Mouse (Mus musculus) lung, embryonic 16.5 days (tissue): ENCODE results near the gene Os9. TPM values are rescaled to one million over a fixed set of nuclear protein-coding genes. Genes with fewer than 3 reads are reported as not detected.

Experiments
- ATAC-seq: fragments of 200-750 bp; cut with Nextera tagmentation; 2 replicates; pipeline ENCODE4 v1.8.0; 2017; ENCODE audit warnings: low read depth, mild to moderate bottlenecking, moderate library complexity
- H3K27ac ChIP-seq: fragments of 300-500 bp; sonication (generic); 2 replicates; pipeline ENCODE4 v1.5.1; 2014; ENCODE audit warnings: mild to moderate bottlenecking, control low read depth, low read length
- H3K27me3 ChIP-seq: fragments of 300-500 bp; sonication (generic); 2 replicates; pipeline ENCODE4 v1.6.1; 2014; ENCODE audit warnings: low read depth, low read length, mixed read lengths; ENCODE audit not compliant: control insufficient read depth, insufficient read depth
- H3K36me3 ChIP-seq: fragments of 300-500 bp; sonication (generic); 2 replicates; pipeline ENCODE4 v1.6.1; 2014; ENCODE audit warnings: low read length; ENCODE audit not compliant: control insufficient read depth, insufficient read depth
- H3K4me1 ChIP-seq: fragments of 300-500 bp; sonication (generic); replicated peaks from 2 replicates; pipeline ENCODE4 v1.6.1; 2014; ENCODE audit warnings: low read length, mixed read lengths; ENCODE audit not compliant: control insufficient read depth, insufficient read depth
- H3K4me2 ChIP-seq: fragments of 300-500 bp; sonication (generic); 2 replicates; pipeline ENCODE4 v1.6.1; 2014; ENCODE audit warnings: low read depth, low read length, control low read depth
- H3K4me3 ChIP-seq: fragments of 300-500 bp; sonication (generic); 2 replicates; pipeline ENCODE4 v1.5.1; 2014; ENCODE audit warnings: mild to moderate bottlenecking, low read length, control low read depth
- H3K9ac ChIP-seq: fragments of 300-500 bp; sonication (generic); 2 replicates; pipeline ENCODE4 v1.6.1; 2014; ENCODE audit warnings: low read length, control low read depth
- H3K9me3 ChIP-seq: fragments of 300-500 bp; sonication (generic); 2 replicates; pipeline ENCODE4 v1.6.1; 2016; ENCODE audit warnings: low read length; ENCODE audit not compliant: control insufficient read depth
- WGBS: fragments of 180-500 bp; shearing (Covaris S2); extraction: QIAGEN DNeasy Blood & Tissue Kit; methylation state at CpG from one replicate; pipeline ENCODE4 v1.1.7; 2014; 5-methylcytosine and 5-hydroxymethylcytosine counted together
- polyA plus RNA-seq: library from polyadenylated mRNA; unstranded; fragments of >200 nt; fragmentation: Nextera tagmentation; extraction: Ambion mirVana; gene quantifications from 2 replicates; pipeline ENCODE4 v1.2.1, GENCODE M21; 2015

Gene Os9
- polyA plus RNA-seq, 1 experiment from 2014 or later = 111 TPM

DNA sequence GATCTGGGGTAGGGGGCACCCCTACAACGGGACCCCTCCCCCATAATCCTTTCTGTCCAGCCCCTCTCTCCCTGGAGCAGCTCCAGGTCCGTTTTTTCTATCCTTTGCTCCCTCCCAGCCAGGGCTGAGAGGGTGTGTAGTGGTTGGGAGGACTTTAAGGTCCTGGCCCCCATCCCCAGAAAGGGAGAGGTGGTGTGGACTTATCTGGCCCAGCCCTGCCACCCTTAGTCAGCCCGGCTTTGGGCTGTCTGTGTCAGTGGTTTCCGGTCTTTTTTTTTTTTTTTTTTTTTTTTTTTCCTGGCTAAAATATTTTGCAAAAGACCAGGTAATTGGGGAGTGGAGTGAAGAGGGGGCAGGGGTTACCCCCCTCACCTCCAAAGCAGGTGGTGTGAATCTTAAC, 28.2 kb downstream of the Os9 start:
- Histone ChIP-seq H3K27ac (no peak overlapping the region), H3K4me1 (peaks cover 31% of the 10 kb centered on the region), H3K27me3 (peaks cover 38% of the 10 kb centered on the region), H3K9ac (no peak overlapping the region), H3K36me3 (0 out of 2 replicates have a peak, but pooled peaks cover 2% of the 10 kb centered on the region), H3K4me2 (no peak overlapping the region), H3K4me3 (no peak overlapping the region), H3K9me3 (no peaks in the 10 kb centered on the region)
- 36% methylated on average over 4 of the region's 4 CpGs for WGBS
- ATAC-seq = no peak

DNA sequence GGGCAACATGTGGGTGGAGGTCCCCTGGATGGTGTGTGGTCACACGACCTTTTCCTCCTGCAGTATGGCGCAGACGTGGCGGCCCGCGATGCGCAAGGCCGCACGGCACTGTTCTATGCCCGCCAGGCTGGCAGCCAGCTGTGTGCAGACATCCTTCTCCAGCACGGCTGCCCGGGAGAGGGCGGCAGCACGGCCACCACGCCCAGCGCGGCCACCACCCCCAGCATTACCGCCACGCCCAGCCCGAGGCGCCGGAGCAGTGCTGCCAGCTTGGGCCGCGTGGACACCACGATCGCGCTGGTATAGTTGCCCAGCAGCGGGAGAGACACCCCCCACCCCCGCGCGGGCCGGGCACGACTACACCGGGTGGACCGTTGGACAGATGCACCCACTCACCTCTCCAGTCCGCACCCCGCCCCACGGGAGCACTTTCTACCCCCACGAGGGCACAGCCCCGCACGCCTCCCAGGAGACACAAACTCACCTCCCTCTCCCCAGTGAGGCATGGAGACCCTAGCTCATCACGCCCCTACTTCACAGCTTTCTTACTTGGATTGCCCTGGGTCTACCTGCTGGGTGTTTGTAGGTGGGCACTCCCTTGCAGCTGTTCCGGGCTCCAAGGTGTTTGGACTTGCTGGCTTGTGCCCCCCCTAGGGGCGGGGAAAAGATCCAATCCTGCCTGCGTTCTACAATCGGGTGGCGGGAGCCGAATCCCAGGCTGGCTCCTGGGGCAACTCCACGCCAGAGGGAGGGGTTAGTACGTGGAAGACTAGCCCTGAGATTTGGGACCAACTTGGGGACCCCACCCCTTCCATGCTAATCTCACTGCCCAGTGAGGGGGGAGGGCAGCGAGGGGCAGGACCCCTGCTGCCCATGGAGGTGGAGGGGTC, 29.2 kb downstream of the Os9 start:
- 12% methylated on average over 44 of the region's 51 CpGs for WGBS
- Histone ChIP-seq H3K9me3 (no peaks in the 10 kb centered on the region), H3K4me3 (peak overlapping the region; percentile 17), H3K4me2 (peak overlapping the region; percentile 53), H3K9ac (no peak overlapping the region), H3K27me3 (peaks cover 40% of the 10 kb centered on the region), H3K36me3 (no peaks in the 10 kb centered on the region), H3K4me1 (peaks cover 31% of the 10 kb centered on the region), H3K27ac (no peak overlapping the region)
- peak; percentile 42 for ATAC-seq

DNA sequence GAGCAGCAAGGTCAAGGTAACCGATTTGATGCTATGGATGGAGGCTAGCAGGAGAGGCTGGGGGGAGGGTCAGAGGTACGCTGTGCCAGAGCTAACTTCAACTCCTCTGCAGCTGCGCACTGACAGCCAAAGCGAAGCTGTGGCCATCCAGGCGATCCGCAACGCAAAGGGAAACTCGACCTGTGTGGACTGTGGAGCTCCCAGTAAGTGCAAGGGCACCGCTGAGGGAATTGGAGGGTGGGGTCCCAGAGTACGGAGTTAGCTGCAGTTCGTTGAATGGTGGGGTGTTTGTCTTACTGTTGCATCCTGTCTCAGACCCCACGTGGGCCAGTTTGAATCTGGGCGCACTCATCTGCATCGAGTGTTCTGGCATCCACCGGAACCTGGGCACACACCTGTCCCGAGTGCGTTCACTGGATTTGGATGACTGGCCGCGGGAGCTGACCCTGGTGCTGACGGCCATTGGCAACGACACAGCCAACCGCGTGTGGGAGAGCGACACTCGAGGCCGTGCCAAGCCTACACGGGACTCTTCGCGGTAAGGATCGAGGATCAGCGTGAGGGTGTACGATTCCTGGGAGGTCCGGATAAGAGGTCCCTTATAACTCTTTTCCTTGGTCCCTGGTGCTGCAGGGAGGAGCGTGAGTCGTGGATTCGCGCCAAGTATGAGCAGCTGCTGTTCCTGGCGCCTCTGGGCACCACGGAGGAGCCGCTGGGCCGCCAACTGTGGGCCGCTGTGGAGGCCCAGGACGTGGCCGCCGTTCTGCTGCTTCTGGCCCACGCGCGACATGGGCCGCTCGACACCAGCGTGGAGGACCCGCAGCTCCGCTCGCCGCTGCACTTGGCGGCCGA, 30.1 kb downstream of the Os9 start:
- Histone ChIP-seq H3K9me3 (no peaks in the 10 kb centered on the region), H3K36me3 (no peaks in the 10 kb centered on the region), H3K4me3 (peak overlapping the region; percentile 17), H3K9ac (peak overlapping the region; percentile 0; the same call in 1 of the 2 replicates), H3K27me3 (peaks cover 40% of the 10 kb centered on the region), H3K27ac (no peak overlapping the region), H3K4me2 (peak overlapping the region; percentile 53), H3K4me1 (peaks cover 31% of the 10 kb centered on the region)
- ATAC-seq = 0 out of 2 replicates have a peak, but pooled peaks have one; percentile 3
- 9% methylated on average over 57 of the region's 57 CpGs for WGBS

DNA sequence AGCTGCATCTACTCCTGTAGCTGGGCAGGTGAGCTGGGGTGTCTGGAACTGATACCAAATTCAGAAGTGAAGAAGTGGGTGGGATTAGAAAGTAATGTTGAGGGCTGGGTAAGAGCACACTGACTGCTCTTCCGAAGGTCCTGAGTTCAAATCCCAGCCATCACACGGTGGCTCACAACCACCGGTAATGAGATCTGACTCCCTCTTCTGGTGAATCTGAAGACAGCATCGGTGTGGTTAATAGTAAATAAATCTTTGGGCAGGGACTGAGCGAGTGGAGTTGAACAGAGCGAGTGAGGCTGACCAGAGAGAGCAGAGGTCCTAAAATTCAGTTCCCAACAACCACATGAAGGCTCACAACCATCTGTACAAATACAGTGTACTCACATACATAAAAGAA, 35.3 kb downstream of the Os9 start:
- WGBS = 63% methylated on average over 6 of the region's 6 CpGs
- H3K36me3 ChIP-seq = no peaks in the 10 kb centered on the region
- ATAC-seq = no peak
- no peak overlapping the region for H3K9ac ChIP-seq
- no peak overlapping the region for H3K4me3 ChIP-seq
- no peaks in the 10 kb centered on the region for H3K9me3 ChIP-seq
- H3K4me1 ChIP-seq = peaks cover 8% of the 10 kb centered on the region
- peaks cover 54% of the 10 kb centered on the region for H3K27me3 ChIP-seq
- no peak overlapping the region for H3K4me2 ChIP-seq
- H3K27ac ChIP-seq = no peak overlapping the region

DNA sequence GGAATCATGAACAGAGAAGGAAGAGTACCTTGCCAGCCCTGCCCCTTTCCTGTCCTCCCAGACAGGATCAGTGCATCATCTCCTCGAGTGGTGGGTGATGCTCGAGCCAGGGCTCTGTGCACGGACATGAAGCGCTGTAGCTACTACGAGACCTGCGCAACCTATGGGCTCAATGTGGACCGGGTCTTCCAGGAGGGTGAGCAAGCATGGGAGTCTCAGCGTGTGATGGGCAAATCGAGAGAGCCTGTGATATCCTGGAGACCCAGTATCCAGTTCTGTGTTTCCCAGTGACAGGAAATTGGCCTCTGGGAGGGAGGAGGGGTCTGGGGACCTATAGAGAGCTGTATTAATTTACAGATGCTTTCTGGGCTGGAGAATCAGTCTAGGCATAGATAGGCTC, 35.9 kb downstream of the Os9 start:
- H3K36me3 ChIP-seq = no peaks in the 10 kb centered on the region
- no peaks in the 10 kb centered on the region for H3K9me3 ChIP-seq
- no peak overlapping the region for H3K27ac ChIP-seq
- no peak overlapping the region for H3K4me2 ChIP-seq
- H3K27me3 ChIP-seq = peaks cover 54% of the 10 kb centered on the region
- WGBS = 70% methylated on average over 9 of the region's 9 CpGs
- peaks cover 9% of the 10 kb centered on the region for H3K4me1 ChIP-seq
- ATAC-seq = no peak
- H3K4me3 ChIP-seq = no peak overlapping the region
- H3K9ac ChIP-seq = no peak overlapping the region

DNA sequence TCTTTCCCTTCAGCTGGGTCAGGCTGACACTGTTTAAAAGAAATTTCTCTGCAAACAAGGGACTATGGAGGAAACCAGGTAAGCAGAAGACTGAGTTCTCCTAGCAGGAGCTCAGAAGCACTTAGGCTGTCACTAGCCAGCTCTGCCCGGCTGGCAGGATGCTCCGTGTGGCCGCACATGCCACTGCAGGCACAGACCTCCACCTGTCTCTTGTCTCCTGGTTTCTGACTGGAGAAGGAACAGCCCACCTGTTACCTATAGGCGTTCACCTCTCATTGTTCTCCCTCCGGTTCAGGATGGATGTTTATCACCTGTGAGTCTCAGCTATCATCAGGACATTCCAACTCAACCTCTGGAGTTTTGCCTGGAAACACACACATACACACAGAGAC, 37.0 kb downstream of the Os9 start:
- H3K9me3 ChIP-seq = no peaks in the 10 kb centered on the region
- H3K4me1 ChIP-seq = peaks cover 19% of the 10 kb centered on the region
- H3K27me3 ChIP-seq = peaks cover 55% of the 10 kb centered on the region
- no peak overlapping the region for H3K9ac ChIP-seq
- no peak for ATAC-seq
- H3K4me3 ChIP-seq = no peak overlapping the region
- no peaks in the 10 kb centered on the region for H3K36me3 ChIP-seq
- H3K27ac ChIP-seq = no peak overlapping the region
- no peak overlapping the region for H3K4me2 ChIP-seq
- WGBS = 35% methylated on average over 5 of the region's 5 CpGs

DNA sequence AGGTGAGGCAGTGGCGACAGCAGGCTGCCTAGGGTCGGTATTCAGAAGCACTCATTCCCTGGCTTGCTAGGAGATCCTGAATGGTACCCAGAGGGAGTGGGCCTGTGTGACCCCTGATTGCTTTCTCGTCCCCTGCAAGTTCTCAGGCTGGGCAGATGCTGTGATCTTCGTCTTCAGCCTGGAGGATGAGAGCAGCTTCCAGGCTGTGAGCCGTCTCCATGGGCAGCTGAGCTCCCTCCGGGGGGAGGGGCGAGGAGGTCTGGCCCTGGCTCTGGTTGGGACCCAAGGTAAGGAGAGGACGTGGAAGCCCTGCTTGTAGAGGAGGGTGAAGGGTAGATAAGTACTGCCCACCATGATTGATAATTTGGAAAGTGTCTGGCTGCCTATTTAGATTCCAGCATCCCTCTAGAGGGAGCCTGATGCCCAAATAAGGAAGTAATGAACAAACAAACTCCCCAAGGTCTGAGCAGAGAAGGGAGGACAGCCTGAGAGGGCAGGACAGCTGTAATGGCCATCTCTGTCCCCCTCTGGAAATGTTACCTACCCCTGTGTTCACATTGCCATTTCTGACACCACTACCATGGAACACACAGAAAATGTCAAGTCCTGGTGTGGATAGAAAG, 37.5 kb downstream of the Os9 start:
- peaks cover 19% of the 10 kb centered on the region for H3K4me1 ChIP-seq
- ATAC-seq = no peak
- WGBS = 24% methylated on average over 8 of the region's 8 CpGs
- H3K27me3 ChIP-seq = peaks cover 60% of the 10 kb centered on the region
- H3K9me3 ChIP-seq = no peaks in the 10 kb centered on the region
- H3K4me2 ChIP-seq = no peak overlapping the region
- no peak overlapping the region for H3K4me3 ChIP-seq
- H3K9ac ChIP-seq = no peak overlapping the region
- no peak overlapping the region for H3K27ac ChIP-seq
- H3K36me3 ChIP-seq = no peaks in the 10 kb centered on the region

DNA sequence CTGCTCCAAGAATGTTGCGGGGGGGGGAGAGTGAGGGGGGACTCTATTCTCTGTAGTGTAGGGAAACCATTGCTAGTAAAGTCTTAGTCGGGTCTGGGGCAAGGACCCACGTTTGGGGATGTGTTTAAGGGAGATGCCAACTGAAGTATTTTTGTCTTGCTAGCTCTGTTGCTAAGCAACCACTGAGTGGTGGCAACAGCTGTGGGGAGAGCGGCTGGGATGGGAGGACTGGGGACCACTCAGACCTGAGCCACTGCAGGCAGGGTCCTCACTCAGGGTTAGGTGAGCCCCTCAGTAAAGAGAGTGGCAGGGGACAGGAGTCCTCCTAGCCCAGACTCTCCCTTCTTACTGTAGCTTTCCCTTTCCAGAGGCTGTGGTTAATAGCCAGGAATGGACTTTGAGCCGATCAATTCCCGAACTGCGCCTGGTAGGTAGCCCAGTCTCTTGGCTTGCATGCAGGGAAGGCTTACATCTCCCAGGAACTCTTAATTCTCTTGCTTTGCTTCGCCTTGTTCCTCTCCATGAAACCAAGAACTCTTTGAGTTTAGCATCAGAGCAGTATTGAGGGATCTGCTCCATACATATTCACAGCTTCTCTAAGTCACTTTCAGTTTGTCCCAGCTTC, 38.8 kb downstream of the Os9 start:
- H3K4me2 ChIP-seq = no peak overlapping the region
- peaks cover 65% of the 10 kb centered on the region for H3K27me3 ChIP-seq
- H3K27ac ChIP-seq = no peak overlapping the region
- H3K9ac ChIP-seq = no peak overlapping the region
- peaks cover 19% of the 10 kb centered on the region for H3K4me1 ChIP-seq
- no peaks in the 10 kb centered on the region for H3K36me3 ChIP-seq
- no peaks in the 10 kb centered on the region for H3K9me3 ChIP-seq
- no peak overlapping the region for H3K4me3 ChIP-seq
- WGBS = 28% methylated on average over 8 of the region's 8 CpGs
- ATAC-seq = no peak
